Mouse (Mus musculus): ENCODE data around the gene Crtc1. TPM values are rescaled to one million over a fixed set of nuclear protein-coding genes. Genes with fewer than 3 reads are reported as not detected.

Crtc1 gene
- polyA plus RNA-seq, 1 experiment from 2014 or later, result 16.7 TPM

- H3K9me3 ChIP-seq, result no peaks in the 10 kb centered on the region
- no peaks in the 10 kb centered on the region for H3K27me3 ChIP-seq (ENCODE audit: insufficient read depth, poor library complexity, severe bottlenecking)
- H3K36me3 ChIP-seq, result peaks cover 5% of the 10 kb centered on the region; the same call in 1 of the 2 replicates
- no peak overlapping the region for H3K27ac ChIP-seq
- 88% methylated on average over 6 of the region's 6 CpGs for WGBS
- H3K4me3 ChIP-seq, result no peak overlapping the region
- H3K4me1 ChIP-seq (replicated peaks), result peaks cover 41% of the 10 kb centered on the region
- DNase-seq (ENCODE audit: low spot score), result no peak
Measured at GRCm38 (mm10) chr8:70414310-70414946, 25.0 kb downstream of the Crtc1 start.

GRCm38 (mm10) chr8:70410281-70410680, 29.1 kb downstream of the Crtc1 start:
- Histone ChIP-seq H3K27ac (no peak overlapping the region), H3K9me3 (no peaks in the 10 kb centered on the region), H3K4me3 (no peak overlapping the region), H3K36me3 (peaks cover 5% of the 10 kb centered on the region; the same call in 1 of the 2 replicates), H3K27me3 (ENCODE audit: insufficient read depth, poor library complexity, severe bottlenecking) (no peaks in the 10 kb centered on the region; the same call in 1 of the 2 replicates), H3K4me1 (replicated peaks) (peaks cover 47% of the 10 kb centered on the region)
- WGBS, result 96% methylated on average over 5 of the region's 5 CpGs
- no peak for DNase-seq (ENCODE audit: low spot score)

- Histone ChIP-seq H3K27ac (peak overlapping the region; percentile 77), H3K36me3 (peaks cover 7% of the 10 kb centered on the region; the same call in 1 of the 2 replicates), H3K9me3 (no peaks in the 10 kb centered on the region), H3K4me1 (replicated peaks) (peaks cover 50% of the 10 kb centered on the region), H3K27me3 (ENCODE audit: insufficient read depth, poor library complexity, severe bottlenecking) (no peaks in the 10 kb centered on the region; the same call in 1 of the 2 replicates), H3K4me3 (no peak overlapping the region)
- WGBS, result 73% methylated on average over 9 of the region's 9 CpGs
- DNase-seq (ENCODE audit: low spot score), result no peak
Measured at GRCm38 (mm10) chr8:70409455-70409871, 29.9 kb downstream of the Crtc1 start.

GRCm38 (mm10) chr8:70409019-70409418, 30.4 kb downstream of the Crtc1 start:
- Histone ChIP-seq H3K4me3 (no peak overlapping the region), H3K9me3 (no peaks in the 10 kb centered on the region), H3K27ac (peak overlapping the region; percentile 77), H3K27me3 (ENCODE audit: insufficient read depth, poor library complexity, severe bottlenecking) (no peaks in the 10 kb centered on the region; the same call in 1 of the 2 replicates), H3K36me3 (peaks cover 11% of the 10 kb centered on the region; the same call in 1 of the 2 replicates), H3K4me1 (replicated peaks) (peaks cover 50% of the 10 kb centered on the region)
- WGBS, result 85% methylated on average over 10 of the region's 10 CpGs
- no peak for DNase-seq (ENCODE audit: low spot score)

- Histone ChIP-seq H3K9me3 (no peaks in the 10 kb centered on the region), H3K36me3 (peaks cover 14% of the 10 kb centered on the region; the same call in 1 of the 2 replicates), H3K27me3 (ENCODE audit: insufficient read depth, poor library complexity, severe bottlenecking) (no peaks in the 10 kb centered on the region; the same call in 1 of the 2 replicates), H3K27ac (peak overlapping the region; percentile 77), H3K4me3 (no peak overlapping the region), H3K4me1 (replicated peaks) (peaks cover 50% of the 10 kb centered on the region)
- WGBS, result 52% methylated on average over 6 of the region's 6 CpGs
- no peak for DNase-seq (ENCODE audit: low spot score)
Measured at GRCm38 (mm10) chr8:70408301-70408700, 31.1 kb downstream of the Crtc1 start.

- DNase-seq (ENCODE audit: low spot score), result no peak
- WGBS, result 84% methylated on average over 11 of the region's 11 CpGs
- Histone ChIP-seq H3K36me3 (0 out of 2 replicates have a peak, but pooled peaks cover 9% of the 10 kb centered on the region), H3K4me3 (no peak overlapping the region), H3K27ac (peak overlapping the region; percentile 41; the same call in 1 of the 2 replicates), H3K9me3 (no peaks in the 10 kb centered on the region), H3K4me1 (replicated peaks) (peaks cover 50% of the 10 kb centered on the region), H3K27me3 (ENCODE audit: insufficient read depth, poor library complexity, severe bottlenecking) (no peaks in the 10 kb centered on the region; the same call in 1 of the 2 replicates)
Measured at GRCm38 (mm10) chr8:70406427-70407069, 32.8 kb downstream of the Crtc1 start.

GRCm38 (mm10) chr8:70405189-70405588, 34.2 kb downstream of the Crtc1 start:
- Histone ChIP-seq H3K9me3 (no peaks in the 10 kb centered on the region), H3K27me3 (ENCODE audit: insufficient read depth, poor library complexity, severe bottlenecking) (no peaks in the 10 kb centered on the region; the same call in 1 of the 2 replicates), H3K4me1 (replicated peaks) (peaks cover 46% of the 10 kb centered on the region), H3K36me3 (0 out of 2 replicates have a peak, but pooled peaks cover 9% of the 10 kb centered on the region), H3K4me3 (no peak overlapping the region), H3K27ac (0 out of 2 replicates have a peak overlapping the region, but pooled peaks have one; percentile 41)
- DNase-seq (ENCODE audit: low spot score), result no peak
- 50% methylated on average over 7 of the region's 7 CpGs for WGBS

GRCm38 (mm10) chr8:70404212-70404611, 35.2 kb downstream of the Crtc1 start:
- Histone ChIP-seq H3K4me3 (no peak overlapping the region), H3K36me3 (peaks cover 12% of the 10 kb centered on the region; the same call in 1 of the 2 replicates), H3K27me3 (ENCODE audit: insufficient read depth, poor library complexity, severe bottlenecking) (no peaks in the 10 kb centered on the region; the same call in 1 of the 2 replicates), H3K9me3 (no peaks in the 10 kb centered on the region), H3K4me1 (replicated peaks) (peaks cover 40% of the 10 kb centered on the region), H3K27ac (no peak overlapping the region)
- WGBS, result 94% methylated on average over 3 of the region's 3 CpGs
- no peak for DNase-seq (ENCODE audit: low spot score)

GRCm38 (mm10) chr8:70397611-70398563, 41.5 kb downstream of the Crtc1 start:
- 0 out of 2 replicates have a peak overlapping the region, but pooled peaks have one; percentile 25 for H3K27ac ChIP-seq
- WGBS, result 87% methylated on average over 16 of the region's 16 CpGs
- H3K4me1 ChIP-seq (replicated peaks), result no peaks in the 10 kb centered on the region
- no peaks in the 10 kb centered on the region for H3K9me3 ChIP-seq
- no peak overlapping the region for H3K4me3 ChIP-seq
- no peaks in the 10 kb centered on the region for H3K27me3 ChIP-seq (ENCODE audit: insufficient read depth, poor library complexity, severe bottlenecking)
- peaks cover 13% of the 10 kb centered on the region; the same call in 1 of the 2 replicates for H3K36me3 ChIP-seq
- no peak for DNase-seq (ENCODE audit: low spot score)

- H3K9me3 ChIP-seq, result no peaks in the 10 kb centered on the region
- no peaks in the 10 kb centered on the region for H3K27me3 ChIP-seq (ENCODE audit: insufficient read depth, poor library complexity, severe bottlenecking)
- H3K36me3 ChIP-seq, result peaks cover 22% of the 10 kb centered on the region
- H3K27ac ChIP-seq, result no peak overlapping the region
- 83% methylated on average over 5 of the region's 5 CpGs for WGBS
- no peak for DNase-seq (ENCODE audit: low spot score)
- H3K4me3 ChIP-seq, result no peak overlapping the region
- H3K4me1 ChIP-seq (replicated peaks), result no peaks in the 10 kb centered on the region; the same call in 1 of the 2 replicates
Measured at GRCm38 (mm10) chr8:70396184-70396583, 43.2 kb downstream of the Crtc1 start.

GRCm38 (mm10) chr8:70395649-70396048, 43.7 kb downstream of the Crtc1 start:
- Histone ChIP-seq H3K9me3 (no peaks in the 10 kb centered on the region), H3K27ac (no peak overlapping the region), H3K36me3 (peaks cover 25% of the 10 kb centered on the region), H3K4me1 (replicated peaks) (peaks cover 4% of the 10 kb centered on the region; the same call in 1 of the 2 replicates), H3K27me3 (ENCODE audit: insufficient read depth, poor library complexity, severe bottlenecking) (no peaks in the 10 kb centered on the region), H3K4me3 (no peak overlapping the region)
- DNase-seq (ENCODE audit: low spot score), result no peak
- WGBS, result 90% methylated on average over 5 of the region's 5 CpGs

All from hindbrain, embryonic 10.5 days (tissue).